Comparison of ENCODE assay signal across 8 mouse cellular contexts in the genomic region with DNA sequence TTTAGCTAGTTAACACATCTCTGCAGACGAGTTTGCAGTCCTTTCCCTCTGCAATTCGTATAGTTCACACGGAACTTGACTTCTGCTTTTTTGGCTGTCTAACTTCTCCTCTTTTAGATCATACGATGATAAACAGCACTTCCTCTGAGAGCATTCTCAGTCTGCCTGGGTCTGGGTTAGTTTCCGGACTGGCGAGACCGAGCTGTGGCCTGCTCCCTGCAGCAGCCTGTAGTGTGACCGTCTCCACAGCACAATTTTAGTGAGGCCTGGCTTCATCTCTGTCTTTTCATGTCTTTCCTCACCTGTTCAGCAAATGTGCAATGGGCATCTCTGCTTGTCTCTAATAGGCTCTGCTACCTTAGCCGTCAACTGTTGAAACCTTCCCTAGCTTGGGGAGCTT.
DNase-seq lines count a peak whose midpoint lies in the region; ATAC-seq lines count a peak whose summit lies in the region.

No protein-coding gene starts in this region.

- H3K4me1 ChIP-seq in midbrain, embryonic 15.5 days: peaks cover 12% of the 10 kb centered on the region; the same call in 1 of the 2 replicates
- peaks cover 22% of the 10 kb centered on the region for H3K4me1 ChIP-seq in midbrain, embryonic 10.5 days

- H3K36me3 ChIP-seq in midbrain, embryonic 15.5 days (replicated peaks): no peaks in the 10 kb centered on the region
- no peaks in the 10 kb centered on the region for H3K36me3 ChIP-seq in midbrain, embryonic 10.5 days

- no peak overlapping the region for H3K4me2 ChIP-seq in midbrain, embryonic 15.5 days

- H3K27ac ChIP-seq in midbrain, embryonic 15.5 days: no peak overlapping the region
- H3K27ac ChIP-seq in midbrain, embryonic 10.5 days (replicated peaks): no peak overlapping the region

- H3K9ac ChIP-seq in midbrain, embryonic 15.5 days: no peak overlapping the region

- H3K4me3 ChIP-seq in midbrain, embryonic 15.5 days: no peak overlapping the region
- H3K4me3 ChIP-seq in midbrain, embryonic 10.5 days: no peak overlapping the region

- DNase-seq in A20 (ENCODE audit: low read depth, low spot score): peak; percentile 86
- peak; percentile 20 to 22 for DNase-seq in CD8-positive naive resting alpha-beta T cell, adult 2 months (ENCODE audit: low read depth in 2 of 2, low spot score in 2 of 2)
- DNase-seq in kidney, postnatal 14 days: peak; percentile 43
- peak; percentile 65 to 71 for DNase-seq in monocyte, adult 2 months (ENCODE audit: low read depth in 1 of 2, low spot score in 2 of 2)
- DNase-seq in embryo, embryonic 11 days: no peak
- no peak for DNase-seq in midbrain, embryonic 10.5 days (ENCODE audit: low spot score)
- no peak for DNase-seq in retina, postnatal 1 day

- H3K27me3 ChIP-seq in midbrain, embryonic 15.5 days (replicated peaks): no peaks in the 10 kb centered on the region
- H3K27me3 ChIP-seq in midbrain, embryonic 10.5 days (ENCODE audit: low read depth, poor library complexity, severe bottlenecking): peaks cover 57% of the 10 kb centered on the region

- no peak for ATAC-seq in midbrain, embryonic 15.5 days (replicated peaks)

- 90% methylated on average over 9 of the region's 9 CpGs for WGBS in midbrain, embryonic 15.5 days
- 89% methylated on average over 9 of the region's 9 CpGs for WGBS in midbrain, embryonic 10.5 days

- no peaks in the 10 kb centered on the region for H3K9me3 ChIP-seq in midbrain, embryonic 15.5 days
- H3K9me3 ChIP-seq in midbrain, embryonic 10.5 days (replicated peaks): no peaks in the 10 kb centered on the region

Comparison
In these comparisons a context has a peak if more than half of its experiments do, and no peak if none do; other contexts are left out.
1. DNase-seq: peak in A20 (single experiment), CD8-positive naive resting alpha-beta T cell, adult 2 months (2 of 2), kidney, postnatal 14 days (single experiment) and monocyte, adult 2 months (2 of 2); none in embryo, embryonic 11 days (single experiment), midbrain, embryonic 10.5 days (single experiment) and retina, postnatal 1 day (single experiment).